Mouse (Mus musculus) retina, adult 2 months (tissue): ENCODE results near the gene Ccdc9b.

Source experiments
- DNase-seq: peaks from one replicate; pipeline ENCODE4 v3.0.0-alpha.2; 2012; ENCODE audit warnings: low read depth, low spot score

The Ccdc9b gene

DNA sequence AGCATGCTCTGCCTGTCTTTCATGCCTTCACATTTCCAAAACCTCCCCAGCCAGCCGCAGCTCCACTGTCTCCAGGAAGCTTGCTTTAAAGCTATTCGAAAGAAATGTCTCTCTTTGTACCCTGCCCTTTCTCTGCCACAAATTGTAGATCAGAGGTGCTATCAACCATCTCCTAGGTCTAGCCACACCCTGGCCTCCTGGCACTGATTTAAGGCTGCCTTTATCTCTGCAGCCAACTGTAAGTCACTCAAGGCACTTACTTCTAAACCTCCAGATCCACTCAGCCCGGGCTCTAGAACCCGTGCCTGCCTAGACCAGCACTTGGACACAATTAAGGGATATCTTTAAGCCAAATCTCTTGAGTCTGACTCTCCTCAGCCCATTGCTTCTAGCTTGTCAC, 16.0 kb upstream of the Ccdc9b start:
- DNase-seq = no peak

DNA sequence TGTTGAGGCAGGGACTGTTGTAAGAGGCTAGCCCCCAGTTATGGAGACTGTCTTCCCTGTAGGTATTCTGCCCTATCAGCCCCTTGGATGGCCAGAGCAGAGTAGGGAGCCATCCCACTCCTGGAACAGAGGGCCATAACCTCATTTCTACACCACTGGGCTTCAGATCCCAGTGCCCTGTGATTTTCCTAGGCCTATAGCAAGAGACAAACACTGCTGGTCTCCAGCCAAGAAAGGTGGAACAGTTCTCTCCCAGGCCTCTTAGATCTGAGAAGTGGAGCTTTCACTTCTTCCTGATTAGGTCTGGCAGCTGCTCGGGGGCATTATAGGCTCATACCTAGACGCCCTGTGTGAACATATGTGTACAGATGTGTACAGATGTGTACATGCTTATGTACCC, 13.8 kb upstream of the Ccdc9b start:
- DNase-seq = no peak

DNA sequence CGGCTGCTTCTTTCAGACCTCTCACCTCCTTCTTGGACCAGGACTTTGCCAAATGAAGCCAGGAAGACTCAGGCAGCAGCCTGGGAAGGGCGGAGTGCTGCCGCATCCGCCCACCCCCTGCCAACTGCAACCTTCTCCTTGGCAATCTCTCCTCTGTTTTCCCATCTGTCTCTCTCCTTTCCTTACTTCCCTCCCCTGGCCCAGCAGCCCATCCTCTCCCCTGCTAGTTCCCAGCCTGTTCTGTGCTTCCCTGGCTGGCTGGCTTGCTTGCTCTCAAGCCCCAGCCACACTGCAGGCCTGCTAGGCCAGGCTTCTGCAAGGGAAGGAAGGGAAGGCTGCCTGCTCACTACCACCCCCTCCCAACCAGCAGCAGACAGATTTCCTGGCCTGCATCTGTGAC, 13.4 kb upstream of the Ccdc9b start:
- no peak for DNase-seq

DNA sequence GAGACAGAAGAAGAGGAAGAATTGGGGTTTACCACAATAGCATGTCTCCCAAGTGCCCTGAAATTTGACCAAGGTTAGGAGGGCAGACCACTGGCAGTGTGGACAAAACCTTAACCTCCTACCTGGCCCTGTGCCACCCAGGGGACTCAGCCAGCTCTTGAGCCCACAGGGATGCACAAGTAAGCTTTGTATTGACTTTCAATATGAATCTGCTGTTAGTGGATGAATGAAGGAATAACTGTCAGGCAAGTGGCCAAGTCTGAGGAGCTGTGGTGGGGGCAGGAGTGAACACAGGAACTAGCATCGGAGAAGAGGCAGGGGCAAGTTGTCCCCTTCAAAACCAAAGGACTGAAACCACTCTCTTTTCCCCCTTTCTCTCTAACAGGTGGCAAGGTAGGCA, 12.9 kb upstream of the Ccdc9b start:
- no peak for DNase-seq

DNA sequence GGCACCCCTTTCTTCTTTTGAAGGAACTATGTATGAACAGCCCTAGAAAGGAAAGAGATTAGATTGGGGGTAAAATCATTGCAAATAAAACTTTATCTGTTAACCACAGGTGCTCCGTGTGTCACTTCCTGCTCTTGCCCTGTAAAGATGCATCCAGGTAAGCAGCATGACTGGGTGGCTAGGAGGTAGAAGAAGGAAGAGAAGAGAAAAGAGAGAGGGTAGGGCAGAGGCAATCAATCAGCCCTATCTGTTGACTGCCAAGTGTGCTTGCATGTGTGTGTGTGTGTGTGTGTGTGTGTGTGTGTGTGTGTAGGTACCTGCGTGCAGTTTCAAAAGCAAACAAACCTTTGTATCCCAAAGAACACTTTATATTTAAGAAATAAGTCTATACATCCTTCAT, 12.1 kb upstream of the Ccdc9b start:
- no peak for DNase-seq

DNA sequence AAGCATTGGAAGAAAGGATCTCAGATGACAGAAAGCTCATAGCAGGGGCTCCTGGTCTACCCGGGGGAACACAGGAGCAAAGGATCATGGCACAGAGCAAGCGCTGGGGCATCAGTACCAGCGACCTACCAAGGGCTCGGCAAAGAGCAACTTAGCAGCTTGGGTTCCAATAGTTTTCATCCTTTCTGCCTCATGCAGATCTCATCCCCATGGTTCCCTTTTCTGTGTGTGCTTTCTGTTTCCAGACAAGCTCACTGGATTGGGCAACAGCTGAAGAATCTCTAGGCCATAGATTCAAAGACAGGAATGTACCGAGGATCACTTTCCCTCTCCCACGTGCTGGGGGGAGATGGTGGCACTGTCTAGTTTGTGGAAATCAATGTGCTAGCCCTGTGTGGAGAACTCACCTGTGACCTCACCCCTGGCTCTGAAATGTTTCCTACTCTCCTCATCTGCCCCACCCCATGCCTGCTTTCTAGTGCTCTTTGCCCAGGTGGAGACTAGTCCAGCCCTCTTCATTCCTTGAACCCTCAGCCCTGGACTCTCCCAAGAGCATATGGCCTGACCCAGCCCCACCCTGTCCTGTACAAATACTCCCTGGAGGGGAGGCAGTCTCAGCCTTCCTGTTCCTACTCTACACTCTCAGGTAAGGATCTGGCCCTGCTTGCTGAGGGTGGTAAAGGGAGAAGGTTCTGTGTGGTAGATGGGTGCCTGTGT, 9.9 kb upstream of the Ccdc9b start, which contains the start of gene Phgr1:
Phgr1 (plus strand) TSS at position 612 of the 717 bp plus-strand sequence.
- no peak for DNase-seq

DNA sequence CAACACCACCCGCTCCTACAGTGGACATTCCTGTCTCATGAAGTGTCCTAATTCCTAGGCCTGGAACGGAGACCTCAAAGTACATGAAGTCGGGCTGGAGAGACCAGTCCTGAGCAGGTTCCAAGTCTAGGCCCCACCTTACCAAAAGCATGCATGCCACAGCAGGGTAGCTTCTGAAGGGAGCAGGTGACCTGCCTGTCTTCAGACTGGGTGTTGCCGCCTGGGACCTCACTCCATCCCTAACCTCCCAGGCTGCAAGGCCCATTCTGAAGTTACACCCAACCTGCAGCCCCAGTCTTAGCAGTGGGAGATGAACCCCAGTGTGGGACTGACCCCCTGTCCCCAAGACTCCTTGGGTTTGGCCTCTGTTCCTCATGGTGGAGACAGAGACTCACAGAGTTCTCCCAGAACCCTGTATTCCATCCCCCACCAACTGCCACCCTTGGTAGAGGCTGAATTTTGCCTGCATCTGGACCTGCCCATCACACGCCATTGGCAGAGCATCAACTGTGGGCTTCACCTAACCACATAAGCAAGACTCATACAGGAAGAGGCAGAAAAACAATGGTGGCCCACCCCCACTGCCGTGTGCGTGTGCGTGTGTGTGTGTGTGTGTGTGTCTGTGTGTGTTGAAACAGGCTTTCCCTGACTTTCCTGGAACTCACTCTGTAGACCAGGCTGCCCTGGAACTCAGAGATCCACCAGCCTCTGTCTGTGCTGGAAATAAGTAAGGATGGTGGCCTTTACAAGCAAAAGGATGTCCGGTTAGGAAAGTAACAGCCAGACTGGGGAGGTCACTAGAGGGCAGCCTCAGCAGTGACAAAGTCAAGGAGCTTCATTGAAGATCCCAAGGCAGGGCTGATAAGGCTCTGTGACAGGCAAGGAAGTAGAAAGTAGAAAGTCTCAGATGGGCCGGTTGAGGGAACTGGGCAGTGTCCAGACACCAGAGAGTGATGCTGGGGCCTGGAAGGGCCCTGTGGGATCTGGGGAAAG, 3.9 kb upstream of the Ccdc9b start:
- no peak for DNase-seq

DNA sequence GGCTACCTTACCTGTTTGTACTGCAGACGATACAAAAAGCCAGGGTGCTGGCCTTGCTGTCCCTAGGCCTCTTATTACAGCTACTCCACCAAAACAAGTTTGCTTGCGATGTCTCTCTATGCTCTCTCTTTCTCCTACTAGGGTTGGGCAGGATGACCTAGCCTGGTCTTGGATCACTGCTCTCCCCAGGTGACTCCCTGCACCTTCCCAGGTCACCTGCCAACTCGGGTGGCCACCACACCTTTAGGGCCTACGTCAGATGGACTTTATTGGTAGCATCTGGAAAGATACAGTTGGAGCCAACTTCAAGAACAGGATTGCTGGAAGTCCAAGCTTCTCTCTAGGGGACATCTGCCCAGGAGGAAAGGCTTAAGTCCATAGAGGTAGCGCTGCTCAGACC, 2.4 kb upstream of the Ccdc9b start:
- no peak for DNase-seq

DNA sequence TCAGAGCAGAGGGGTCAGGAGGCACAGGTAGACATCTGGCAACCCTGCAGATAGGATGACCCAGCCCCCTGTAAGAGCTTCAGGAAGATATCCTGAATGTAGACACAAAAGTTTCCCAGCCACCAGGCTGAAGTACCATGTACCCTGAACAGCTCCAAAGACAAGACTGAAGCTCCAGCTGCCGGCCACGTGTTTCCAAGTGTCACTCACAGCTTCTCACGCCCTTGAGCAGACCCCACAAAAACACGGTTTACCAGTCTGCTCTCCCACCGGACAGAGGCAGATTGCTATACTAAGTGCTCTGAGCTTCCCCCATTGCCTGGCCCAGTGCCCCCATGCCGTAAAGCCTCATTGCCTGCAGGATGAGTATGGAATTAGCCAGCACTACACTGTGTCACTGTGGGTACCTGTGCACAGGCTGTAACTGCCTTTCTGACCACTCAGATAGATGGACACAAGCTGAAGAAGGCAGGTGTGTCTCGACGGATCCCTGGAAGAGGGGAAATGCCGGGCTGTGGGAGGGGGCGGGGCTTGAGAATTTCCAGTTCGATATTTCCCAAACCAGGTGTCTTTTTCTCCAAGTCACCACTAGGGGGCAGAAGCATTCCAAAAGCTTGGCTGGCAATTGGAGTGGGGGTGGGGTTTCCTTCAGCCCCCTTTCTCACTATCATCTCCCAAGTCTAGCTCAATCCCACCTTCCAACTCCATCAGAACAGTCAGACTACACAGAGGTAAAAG, 1.8 kb upstream of the Ccdc9b start:
- no peak for DNase-seq

DNA sequence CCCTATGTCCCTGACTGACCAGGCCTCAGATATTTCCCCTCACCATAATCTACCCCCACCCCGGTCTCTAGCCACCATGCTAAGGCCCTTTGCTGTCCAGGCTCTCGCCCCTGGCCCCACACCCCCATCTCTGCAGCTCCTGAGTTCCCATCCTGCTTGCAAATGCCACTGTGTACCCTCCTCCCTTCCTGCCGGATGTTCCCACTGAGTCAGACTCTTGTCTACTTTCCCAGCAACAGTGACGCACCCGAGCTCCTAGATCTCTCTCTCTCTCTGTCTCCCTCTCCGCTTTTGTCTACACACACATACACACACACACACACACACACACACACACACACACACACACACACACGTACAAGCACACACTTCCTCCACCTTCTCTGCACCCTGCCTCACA, 1.0 kb upstream of the Ccdc9b start:
- no peak for DNase-seq

DNA sequence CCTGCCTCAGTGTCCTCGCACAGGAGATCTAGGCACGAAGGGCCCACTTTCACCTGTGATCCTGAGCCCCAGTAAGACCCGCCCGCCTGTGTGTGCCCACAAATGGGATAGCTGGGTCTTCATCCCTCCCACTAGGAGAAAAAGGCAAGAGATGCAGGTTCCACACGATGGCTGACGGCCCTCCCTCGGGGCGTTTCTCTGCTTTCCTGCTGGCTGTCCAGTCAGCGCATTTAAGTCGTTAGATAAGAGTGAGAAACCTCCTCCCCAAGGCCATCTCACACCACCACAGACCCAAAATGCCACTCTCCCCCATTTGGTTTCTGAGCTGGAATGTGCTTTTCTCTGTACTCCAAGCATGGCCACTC, 305 bp upstream of the Ccdc9b start:
- no peak for DNase-seq

DNA sequence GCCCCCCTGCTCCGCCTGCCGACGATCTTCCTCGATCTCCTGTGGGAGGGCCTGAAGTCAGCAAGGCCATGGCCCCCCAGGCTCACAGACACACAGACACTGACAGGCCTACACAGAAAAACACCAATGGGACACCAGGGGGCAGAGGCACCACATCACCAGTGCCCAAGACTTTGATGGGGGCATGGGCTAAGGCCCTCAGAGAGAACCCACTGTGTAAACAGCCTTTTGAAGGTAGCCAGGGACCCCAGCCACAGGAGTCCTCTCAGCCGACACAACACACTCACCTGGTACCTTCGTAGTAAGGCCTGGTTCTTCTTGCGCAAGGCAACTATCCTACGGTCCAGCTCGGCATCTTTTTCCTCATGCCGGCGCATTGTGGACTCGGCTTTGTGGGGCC, 1.1 kb downstream of the Ccdc9b start:
- no peak for DNase-seq

DNA sequence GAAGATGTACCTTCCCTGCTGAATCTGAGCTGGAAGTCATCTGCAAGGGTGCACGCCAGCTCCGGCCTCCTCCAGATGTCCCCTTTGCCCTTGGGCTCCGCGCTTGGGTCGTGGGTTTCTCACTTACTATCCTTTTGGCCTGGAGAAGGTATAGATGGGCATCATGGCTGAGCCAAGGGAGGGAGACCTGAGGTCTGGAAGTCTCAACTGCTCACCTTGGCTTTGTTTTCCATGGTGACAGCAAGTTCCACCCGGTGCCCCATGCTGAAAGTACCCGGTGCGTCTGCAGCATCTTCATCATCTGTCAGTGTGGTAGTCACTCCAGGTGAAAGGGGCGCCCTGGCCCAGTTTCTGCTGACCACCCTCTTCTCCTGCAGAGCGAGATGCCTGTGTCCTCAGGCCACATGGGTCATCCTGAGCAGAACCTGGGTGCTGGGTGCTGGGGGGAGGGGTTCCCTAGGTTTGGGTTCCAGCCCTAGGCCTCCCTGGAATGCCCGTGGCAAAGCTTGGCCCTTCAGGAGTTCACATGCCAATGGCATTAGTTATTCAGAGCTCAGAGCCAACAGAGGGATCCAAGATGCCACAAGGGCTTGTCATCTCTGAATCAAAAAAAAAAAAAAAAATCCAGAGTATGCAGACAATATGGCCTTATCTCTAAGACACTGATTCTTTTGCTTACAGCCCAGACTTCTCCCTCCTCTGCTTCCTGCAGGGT, 2.0 kb downstream of the Ccdc9b start:
- DNase-seq = no peak

DNA sequence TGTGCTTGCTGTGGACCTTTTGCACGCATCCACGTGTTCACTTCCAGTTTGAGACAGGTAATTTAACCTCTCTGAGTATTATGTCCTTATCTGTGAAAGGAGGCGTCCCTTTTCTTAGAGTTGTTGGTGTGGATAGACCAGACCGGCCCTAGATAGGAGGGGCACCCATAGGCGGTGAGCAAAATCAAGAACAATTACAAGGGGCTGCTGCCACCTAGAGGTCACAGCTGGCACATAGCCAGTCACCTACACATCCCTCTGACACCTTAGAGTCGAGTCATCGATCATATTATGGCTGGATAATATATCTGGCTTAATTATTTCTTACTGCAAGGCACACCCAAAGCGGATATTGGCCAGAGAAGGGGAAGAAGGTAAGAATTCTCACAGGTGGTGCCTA, 2.6 kb downstream of the Ccdc9b start:
- DNase-seq = no peak

DNA sequence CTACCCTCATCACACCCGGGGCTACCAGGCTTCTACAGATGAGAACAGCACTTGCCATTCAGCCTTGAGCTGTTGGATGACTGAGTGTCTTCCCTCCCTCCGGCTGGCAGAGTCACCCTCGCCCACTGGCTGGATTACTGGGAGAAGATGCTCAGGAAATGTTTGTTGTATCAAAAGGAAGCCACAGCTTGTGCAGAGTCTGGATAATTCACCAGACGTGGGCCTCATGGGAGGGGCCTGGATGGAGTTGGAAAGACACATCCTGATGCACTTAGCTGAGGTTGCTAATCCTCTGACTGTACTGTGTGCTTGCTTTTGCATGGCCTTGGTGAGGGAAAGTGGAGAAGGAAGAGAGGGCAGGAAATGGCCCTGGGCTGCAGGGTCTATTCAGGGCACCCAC, 6.4 kb downstream of the Ccdc9b start:
- no peak for DNase-seq

DNA sequence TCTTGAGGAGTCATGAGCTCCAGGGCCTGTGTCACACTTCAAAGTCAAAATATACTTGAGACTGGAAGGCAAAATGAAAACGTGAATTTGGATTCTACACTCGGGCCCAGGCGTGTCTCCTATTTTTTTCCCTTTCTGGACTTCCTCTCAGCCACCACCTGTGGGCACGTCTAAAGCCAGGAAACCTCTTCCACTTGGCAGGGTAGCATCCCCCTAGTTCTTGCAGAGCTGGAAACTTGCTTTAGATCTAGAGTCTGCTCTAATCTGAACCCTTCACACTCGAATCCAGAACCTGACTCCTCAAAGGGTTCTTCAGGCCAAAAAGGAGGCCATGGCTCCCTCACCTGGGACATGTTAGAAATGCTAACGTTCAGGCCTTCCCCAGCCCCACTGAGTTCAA, 7.1 kb downstream of the Ccdc9b start:
- no peak for DNase-seq

DNA sequence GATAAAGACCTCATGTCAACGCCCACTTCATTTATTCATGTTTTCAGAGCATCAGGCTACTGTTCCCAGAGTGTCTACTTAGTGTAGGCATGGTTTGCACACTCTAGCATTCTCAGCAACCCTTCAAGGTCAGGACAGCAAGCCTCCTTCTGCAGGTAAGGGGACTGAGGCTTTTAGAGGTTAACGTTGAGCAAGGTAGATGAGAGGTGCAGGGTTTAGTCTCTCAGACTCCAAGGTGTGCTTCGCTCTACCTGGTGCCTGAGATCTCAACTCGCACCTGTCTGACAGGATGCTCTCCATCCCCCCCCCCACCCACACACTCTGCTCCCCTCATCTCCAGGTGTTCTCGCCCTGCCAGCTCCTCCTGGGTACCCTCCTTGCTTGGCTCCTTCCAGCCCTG, 8.3 kb downstream of the Ccdc9b start:
- no peak for DNase-seq

DNA sequence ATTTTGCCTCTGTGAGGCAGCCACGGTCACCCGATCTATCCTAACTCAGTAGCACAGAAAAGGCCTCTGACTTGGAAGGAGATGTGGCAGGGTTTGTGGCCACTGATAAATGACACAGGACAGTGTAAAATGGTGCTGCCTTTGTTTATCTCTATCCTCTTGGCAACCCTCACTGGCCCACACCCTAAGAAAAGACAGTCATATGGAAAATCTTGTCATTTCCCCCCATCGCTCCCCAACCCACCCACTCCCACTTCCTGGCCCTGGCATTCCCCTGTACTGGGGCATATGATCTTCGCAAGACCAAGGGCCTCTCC, 9.7 kb downstream of the Ccdc9b start:
- no peak for DNase-seq

DNA sequence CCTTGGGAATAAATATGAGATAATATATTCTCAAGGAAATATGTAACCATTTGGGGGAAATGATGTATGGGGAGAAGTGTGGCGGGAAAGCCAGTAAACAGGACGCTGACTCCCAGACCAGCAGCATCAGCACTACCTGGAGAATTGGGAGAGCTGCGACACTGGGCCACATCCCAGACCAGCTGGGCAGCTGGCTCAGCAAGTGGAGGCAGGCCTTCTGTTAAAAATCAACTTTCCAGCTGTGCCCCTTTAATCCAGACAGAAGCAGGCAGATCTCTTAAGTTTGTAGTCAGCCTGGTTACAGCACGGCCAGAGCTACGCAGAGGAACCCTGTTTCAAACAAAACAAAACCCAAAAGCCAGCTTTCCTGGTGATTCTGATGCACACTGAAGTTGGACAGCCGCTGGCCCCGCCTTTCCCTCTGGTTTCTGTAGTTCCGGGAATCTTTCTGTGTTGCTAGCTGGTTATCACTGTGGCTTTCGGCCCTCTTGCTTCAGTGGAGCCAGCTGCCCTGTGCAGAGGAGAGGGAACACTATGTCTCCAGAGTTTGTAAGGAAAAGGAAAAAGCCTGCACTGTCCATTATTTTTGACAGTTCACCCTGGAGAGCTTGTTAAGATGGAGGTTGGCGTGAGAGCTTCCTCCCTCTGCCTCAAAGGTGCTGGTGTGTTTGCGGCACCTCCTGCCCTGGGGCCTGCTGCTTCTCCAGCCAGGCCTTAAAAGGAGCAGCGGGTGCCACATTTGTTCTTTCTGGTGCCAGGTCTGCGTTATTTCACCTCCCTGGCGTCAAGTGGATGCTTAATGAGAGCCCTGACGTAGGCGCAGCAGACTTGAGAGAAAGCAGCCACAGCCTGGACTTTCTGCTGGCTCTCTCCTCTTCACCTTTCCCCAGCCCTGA, 10.3 kb downstream of the Ccdc9b start:
- no peak for DNase-seq

DNA sequence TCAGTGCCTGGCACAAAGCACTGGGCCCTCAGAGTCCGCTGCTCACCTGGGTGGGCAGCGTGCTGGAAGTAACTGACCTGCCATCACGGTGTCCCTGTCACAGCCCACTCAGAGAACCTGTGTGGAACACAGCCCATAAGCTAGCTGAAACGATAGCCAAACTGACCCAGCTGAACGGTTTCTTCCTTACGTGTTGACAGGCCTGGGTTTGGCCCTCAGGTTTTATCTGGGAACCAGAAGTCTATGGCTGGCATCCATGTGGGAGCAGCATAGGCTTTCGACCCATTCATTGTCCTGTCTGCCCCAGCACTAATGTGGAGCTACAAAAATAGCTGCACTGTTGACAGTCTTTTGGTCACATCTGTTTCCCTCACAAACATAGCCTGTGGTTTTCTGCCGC, 12.0 kb downstream of the Ccdc9b start:
- DNase-seq = no peak
